Comparison of ENCODE assay signal across 9 mouse cellular contexts in the genomic region with DNA sequence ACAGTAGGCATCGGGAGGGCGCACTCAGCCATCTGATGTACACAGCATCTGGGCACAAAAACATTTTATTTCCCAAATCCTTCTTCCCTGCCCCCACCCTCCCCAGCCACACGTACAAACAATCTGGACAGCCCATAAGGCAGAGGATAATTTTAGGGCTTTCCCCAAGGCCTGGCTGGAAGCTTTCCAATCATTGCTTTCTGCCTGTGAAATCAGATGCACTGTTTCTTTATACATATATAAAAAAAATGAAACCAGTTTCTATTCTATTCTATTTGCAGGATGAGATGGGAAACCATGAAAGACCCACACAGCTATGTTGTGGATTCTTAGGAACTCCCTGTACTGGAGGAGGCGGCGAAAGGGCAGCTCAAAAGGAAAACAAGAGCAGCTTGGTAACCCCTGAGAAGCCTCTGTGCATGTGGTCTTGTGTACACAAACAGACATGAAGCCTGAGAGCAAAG. TPM values are rescaled to one million over a fixed set of nuclear protein-coding genes. Genes with fewer than 3 reads are reported as not detected.
DNase-seq lines count a peak whose midpoint lies in the region; ATAC-seq lines count a peak whose summit lies in the region.
"Had no signal": no experiment of that assay in that cellular context is flagged by ENCODE, and none has a peak within 500 bp of the region (broad histone marks: within the 10 kb centered on the region; RNA-seq: fewer than 3 reads in every experiment).

No protein-coding gene starts in this region.

- 0 out of 2 replicates have a peak, but pooled peaks have one; percentile 12 for ATAC-seq in hindbrain, embryonic 15.5 days (ENCODE audit: low FRiP score, low read depth)
- ATAC-seq in hindbrain, embryonic 11.5 days (ENCODE audit: low FRiP score): no peak
- ATAC-seq in forebrain, embryonic 16.5 days: peak; percentile 85

- peaks cover 10% of the 10 kb centered on the region for H3K4me1 ChIP-seq in hindbrain, embryonic 15.5 days (replicated peaks)
- 0 out of 2 replicates have a peak, but pooled peaks cover 2% of the 10 kb centered on the region for H3K4me1 ChIP-seq in hindbrain, embryonic 11.5 days (replicated peaks; ENCODE audit: control insufficient read depth, insufficient read depth, low read length)
- H3K4me1 ChIP-seq in forebrain, embryonic 16.5 days (replicated peaks; ENCODE audit: control insufficient read depth, insufficient read depth, low read length): peaks cover 13% of the 10 kb centered on the region
- H3K4me1 ChIP-seq: stomach, embryonic 15.5 days had no signal

- no peaks in the 10 kb centered on the region for H3K27me3 ChIP-seq in hindbrain, embryonic 15.5 days
- H3K27me3 ChIP-seq in hindbrain, embryonic 11.5 days (ENCODE audit: control insufficient read depth, insufficient read depth, low read length): no peaks in the 10 kb centered on the region
- H3K27me3 ChIP-seq in forebrain, embryonic 16.5 days (replicated peaks; ENCODE audit: control insufficient read depth, insufficient read depth, low read length): no peaks in the 10 kb centered on the region
- H3K27me3 ChIP-seq: stomach, embryonic 15.5 days had no signal

- no peak for DNase-seq in hindbrain, embryonic 11.5 days (ENCODE audit: low spot score)
- peak; percentile 71 to 83 for DNase-seq in left cerebral cortex, postnatal 10 days (ENCODE audit: extremely low spot score in 1 of 2, low spot score in 2 of 2)
- peak; percentile 65 for DNase-seq in right cerebral cortex, postnatal 14 days
- no peak for DNase-seq in spleen, postnatal 4 days (ENCODE audit: low spot score in 2 of 2)
- no peak for DNase-seq in heart, adult 8-10 months (ENCODE audit: low spot score)
- DNase-seq in urinary bladder, postnatal 4 days (ENCODE audit: low spot score in 2 of 2): no peak

- no peak overlapping the region for H3K4me3 ChIP-seq in hindbrain, embryonic 15.5 days
- no peak overlapping the region for H3K4me3 ChIP-seq in hindbrain, embryonic 11.5 days (ENCODE audit: low read depth, low read length)
- no peak overlapping the region for H3K4me3 ChIP-seq in forebrain, embryonic 16.5 days (replicated peaks; ENCODE audit: low read length)
- H3K4me3 ChIP-seq: stomach, embryonic 15.5 days had no signal

- intact Hi-C loops in left cerebral cortex, postnatal 10 days (cut with DNase I): no loop called here

- WGBS in hindbrain, embryonic 15.5 days: 39% methylated on average over 5 of the region's 5 CpGs
- WGBS in hindbrain, embryonic 11.5 days: 52% methylated on average over 5 of the region's 5 CpGs
- 34% methylated on average over 5 of the region's 5 CpGs for WGBS in forebrain, embryonic 16.5 days

- no peaks in the 10 kb centered on the region for H3K36me3 ChIP-seq in hindbrain, embryonic 15.5 days
- no peaks in the 10 kb centered on the region for H3K36me3 ChIP-seq in hindbrain, embryonic 11.5 days (ENCODE audit: control insufficient read depth, insufficient read depth, low read length)
- no peaks in the 10 kb centered on the region for H3K36me3 ChIP-seq in forebrain, embryonic 16.5 days (ENCODE audit: control insufficient read depth, insufficient read depth)
- H3K36me3 ChIP-seq: stomach, embryonic 15.5 days had no signal

- H3K9ac ChIP-seq in hindbrain, embryonic 15.5 days: no peak overlapping the region
- no peak overlapping the region for H3K9ac ChIP-seq in hindbrain, embryonic 11.5 days (ENCODE audit: low read depth, low read length)
- H3K9ac ChIP-seq in forebrain, embryonic 16.5 days (replicated peaks; ENCODE audit: low read depth, low read length): no peak overlapping the region
- H3K9ac ChIP-seq: stomach, embryonic 15.5 days had no signal

- H3K4me2 ChIP-seq in hindbrain, embryonic 15.5 days: peak overlapping the region; percentile 22; the same call in 1 of the 2 replicates
- no peak overlapping the region for H3K4me2 ChIP-seq in hindbrain, embryonic 11.5 days (replicated peaks; ENCODE audit: low read depth, low read length)
- H3K4me2 ChIP-seq in forebrain, embryonic 16.5 days (ENCODE audit: low read length): peak overlapping the region; percentile 29
- H3K4me2 ChIP-seq: stomach, embryonic 15.5 days had no signal

- H3K27ac ChIP-seq in hindbrain, embryonic 15.5 days (replicated peaks): peak overlapping the region; percentile 68
- H3K27ac ChIP-seq in hindbrain, embryonic 11.5 days (ENCODE audit: low read depth, low read length): no peak overlapping the region
- H3K27ac ChIP-seq in forebrain, embryonic 16.5 days (ENCODE audit: low read length): peak overlapping the region; percentile 85
- H3K27ac ChIP-seq: stomach, embryonic 15.5 days had no signal

- H3K9me3 ChIP-seq in hindbrain, embryonic 15.5 days: no peaks in the 10 kb centered on the region
- H3K9me3 ChIP-seq in hindbrain, embryonic 11.5 days (ENCODE audit: control insufficient read depth, low read length): no peaks in the 10 kb centered on the region
- H3K9me3 ChIP-seq in forebrain, embryonic 16.5 days (ENCODE audit: control insufficient read depth, low read length): no peaks in the 10 kb centered on the region
- H3K9me3 ChIP-seq: stomach, embryonic 15.5 days had no signal

RNA-seq across cellular contexts. Expression of a gene that starts 13.6 kb away (rescaled TPM):
- 54.2 and 56.7 TPM in 2 replicates for polyA plus RNA-seq in hindbrain, embryonic 15.5 days (2015; fragmentation: Nextera tagmentation; extraction: Ambion mirVana)
- 14.1 and 14.3 TPM in 2 replicates for polyA plus RNA-seq in hindbrain, embryonic 11.5 days (2014; fragmentation: Nextera tagmentation; extraction: Ambion mirVana)
- polyA plus RNA-seq in forebrain, embryonic 16.5 days (2015; fragmentation: Nextera tagmentation; extraction: Ambion mirVana): 107 and 121 TPM in 2 replicates
- 10 to 100 TPM; 53.8 to 58.4 TPM for total RNA-seq in left cerebral cortex, postnatal 10 days (2021)
- 10 to 100 TPM in 1 of 4 experiments, 1 to 10 TPM in 3; 6.4 to 12.0 (median 9.1) TPM for total RNA-seq in heart, adult 8-10 months (2022)

Comparison
In these comparisons a context has a peak if more than half of its experiments do, and no peak if none do; other contexts are left out.
1. DNase-seq: peak in left cerebral cortex, postnatal 10 days (2 of 2) and right cerebral cortex, postnatal 14 days (single experiment); none in hindbrain, embryonic 11.5 days (single experiment), spleen, postnatal 4 days (0 of 2), heart, adult 8-10 months (single experiment) and urinary bladder, postnatal 4 days (0 of 2).